In genomic region chr11:36851690-36852089, GRCm38 (mm10) we compare ENCODE assay signal across 30 mouse cellular contexts.
DNase-seq lines count a peak whose midpoint lies in the region; ATAC-seq and TF ChIP-seq lines count a peak whose summit lies in the region.
"Had no signal": no experiment of that assay in that cellular context is flagged by ENCODE, and none has a peak within 500 bp of the region (broad histone marks: within the 10 kb centered on the region; RNA-seq: fewer than 3 reads in every experiment).

No protein-coding gene starts in this region.

- no peaks in the 10 kb centered on the region for H3K27me3 ChIP-seq in heart, postnatal 0 days (ENCODE audit: control insufficient read depth, insufficient read depth, low read length)
- no peaks in the 10 kb centered on the region for H3K27me3 ChIP-seq in lung, postnatal 0 days (replicated peaks; ENCODE audit: insufficient read depth, low read length)
- H3K27me3 ChIP-seq in hindbrain, embryonic 14.5 days (ENCODE audit: control insufficient read depth, insufficient read depth, low read length): no peaks in the 10 kb centered on the region
- H3K27me3 ChIP-seq: CH12.LX; embryonic facial prominence, embryonic 13.5 days; hindbrain, embryonic 13.5 days had no signal

- H3K9ac ChIP-seq in heart, postnatal 0 days (replicated peaks; ENCODE audit: low read depth, low read length): no peak overlapping the region
- H3K9ac ChIP-seq in lung, postnatal 0 days (replicated peaks; ENCODE audit: low read depth): no peak overlapping the region
- H3K9ac ChIP-seq in hindbrain, embryonic 14.5 days: no peak overlapping the region
- H3K9ac ChIP-seq: embryonic facial prominence, embryonic 13.5 days; forebrain, postnatal 0 days; hindbrain, embryonic 13.5 days had no signal

- H3K4me2 ChIP-seq in heart, postnatal 0 days (ENCODE audit: low read depth, low read length): no peak overlapping the region
- no peak overlapping the region for H3K4me2 ChIP-seq in lung, postnatal 0 days (replicated peaks; ENCODE audit: low read depth, low read length)
- no peak overlapping the region for H3K4me2 ChIP-seq in hindbrain, embryonic 14.5 days (replicated peaks)
- H3K4me2 ChIP-seq: embryonic facial prominence, embryonic 13.5 days; heart, embryonic 11.5 days; hindbrain, embryonic 13.5 days had no signal

- no peak for TF ChIP-seq CTCF in heart, postnatal 0 days (IDR thresholded peaks at IDR 0.05; ENCODE audit: low read depth)
- no peak for TF ChIP-seq CTCF in lung, postnatal 0 days (IDR thresholded peaks at IDR 0.05)

- no peaks in the 10 kb centered on the region for H3K4me1 ChIP-seq in heart, postnatal 0 days (ENCODE audit: control insufficient read depth, insufficient read depth)
- H3K4me1 ChIP-seq in lung, postnatal 0 days (ENCODE audit: insufficient read depth, low read depth, low read length): 0 out of 2 replicates have a peak, but pooled peaks cover 2% of the 10 kb centered on the region
- H3K4me1 ChIP-seq in hindbrain, embryonic 14.5 days (replicated peaks; ENCODE audit: control insufficient read depth, insufficient read depth, low read length): no peaks in the 10 kb centered on the region
- H3K4me1 ChIP-seq: embryonic facial prominence, embryonic 10.5 days; embryonic facial prominence, embryonic 13.5 days; hindbrain, embryonic 10.5 days; hindbrain, embryonic 13.5 days had no signal

- no peak overlapping the region for H3K4me3 ChIP-seq in heart, postnatal 0 days (ENCODE audit: low read depth, low read length)
- no peak overlapping the region for H3K4me3 ChIP-seq in lung, postnatal 0 days (ENCODE audit: low read depth, low read length)
- H3K4me3 ChIP-seq in hindbrain, embryonic 14.5 days (replicated peaks; ENCODE audit: low read length): no peak overlapping the region
- H3K4me3 ChIP-seq: embryonic facial prominence, embryonic 10.5 days; embryonic facial prominence, embryonic 13.5 days; heart, adult 2 months; hindbrain, embryonic 10.5 days; hindbrain, embryonic 13.5 days had no signal

- no peak overlapping the region for H3K27ac ChIP-seq in heart, postnatal 0 days (ENCODE audit: low read depth)
- H3K27ac ChIP-seq in lung, postnatal 0 days (ENCODE audit: low read length): no peak overlapping the region
- H3K27ac ChIP-seq in hindbrain, embryonic 14.5 days: no peak overlapping the region
- H3K27ac ChIP-seq: embryonic facial prominence, embryonic 10.5 days; embryonic facial prominence, embryonic 13.5 days; heart, adult 2 months; hindbrain, embryonic 10.5 days; hindbrain, embryonic 13.5 days; hindbrain, postnatal 0 days had no signal

- DNase-seq in heart, postnatal 0 days (ENCODE audit: low spot score): peak; percentile 8
- DNase-seq in heart, adult 8-10 months (ENCODE audit: low spot score): no peak
- DNase-seq in lung, postnatal 0 days (ENCODE audit: low spot score): peak; percentile 34
- DNase-seq in lung, postnatal 10 days: no peak
- DNase-seq in brain, adult 2 months (ENCODE audit: low read depth, low spot score): peak; percentile 43
- no peak for DNase-seq in hindbrain, embryonic 14.5 days (ENCODE audit: low spot score)
- DNase-seq: adrenal gland, adult 2 months; adrenal gland, postnatal 14 days; B cell, adult 2 months; cerebellum, adult 11-12 months; cerebellum, adult 8-10 months; cerebellum, postnatal 10 days; cerebellum, postnatal 36 days; embryo, embryonic 11 days; forebrain, postnatal 0 days; gastrocnemius, postnatal 10 days; gastrocnemius, postnatal 36 days; heart, adult 2 months; heart, postnatal 36 days had no signal

- WGBS in heart, postnatal 0 days: 10% methylated on average over 3 of the region's 3 CpGs
- WGBS in lung, postnatal 0 days: 25% methylated on average over 3 of the region's 3 CpGs
- WGBS in hindbrain, embryonic 14.5 days: 77% methylated on average over 3 of the region's 3 CpGs

- ATAC-seq in heart, postnatal 0 days (ENCODE audit: insufficient read depth, low read depth): no peak
- no peak for ATAC-seq in lung, postnatal 0 days
- no peak for ATAC-seq in hindbrain, embryonic 14.5 days (ENCODE audit: low FRiP score)
- ATAC-seq: forebrain, embryonic 14.5 days; forebrain, postnatal 0 days; hindbrain, postnatal 0 days; inflammation-experienced regulatory T-cells, adult 6 months; intestine, embryonic 16.5 days had no signal

- no peaks in the 10 kb centered on the region for H3K9me3 ChIP-seq in heart, postnatal 0 days (replicated peaks; ENCODE audit: control insufficient read depth, low read length)
- H3K9me3 ChIP-seq in lung, postnatal 0 days (ENCODE audit: low read length): no peaks in the 10 kb centered on the region
- no peaks in the 10 kb centered on the region for H3K9me3 ChIP-seq in hindbrain, embryonic 14.5 days (ENCODE audit: control insufficient read depth, low read length)
- H3K9me3 ChIP-seq: embryonic facial prominence, embryonic 10.5 days; embryonic facial prominence, embryonic 13.5 days; G1E; hindbrain, embryonic 10.5 days; hindbrain, embryonic 13.5 days had no signal

- no peaks in the 10 kb centered on the region for H3K36me3 ChIP-seq in heart, postnatal 0 days (replicated peaks; ENCODE audit: control insufficient read depth, insufficient read depth, low read length)
- H3K36me3 ChIP-seq in lung, postnatal 0 days (ENCODE audit: insufficient read depth, low read length): no peaks in the 10 kb centered on the region
- no peaks in the 10 kb centered on the region for H3K36me3 ChIP-seq in hindbrain, embryonic 14.5 days (replicated peaks; ENCODE audit: control insufficient read depth, insufficient read depth)
- H3K36me3 ChIP-seq: embryonic facial prominence, embryonic 10.5 days; embryonic facial prominence, embryonic 13.5 days; G1E; hindbrain, embryonic 10.5 days; hindbrain, embryonic 13.5 days had no signal

- no peak for TF ChIP-seq EP300 in heart, postnatal 0 days (IDR thresholded peaks at IDR 0.05; ENCODE audit: low read depth)
- TF ChIP-seq EP300 in lung, postnatal 0 days (IDR thresholded peaks at IDR 0.05): peak; percentile 38; the same call in 1 of the 2 replicates

Comparison
In these comparisons a context has a peak if more than half of its experiments do, and no peak if none do; other contexts are left out.
1. DNase-seq: peak in heart, postnatal 0 days (single experiment), lung, postnatal 0 days (single experiment) and brain, adult 2 months (single experiment); none in heart, adult 8-10 months (single experiment), lung, postnatal 10 days (single experiment) and hindbrain, embryonic 14.5 days (single experiment).